Mouse (Mus musculus) intestine, postnatal 0 days (tissue): ENCODE data around the gene Fbxo24. TPM values are rescaled to one million over a fixed set of nuclear protein-coding genes. Genes with fewer than 3 reads are reported as not detected.

Experiments used
- ATAC-seq: fragments of 200-750 bp; cut with Nextera tagmentation; 2 replicates; pipeline ENCODE4 v1.8.0; 2017; ENCODE audit warnings: mild to moderate bottlenecking, moderate TSS enrichment, moderate library complexity
- H3K27ac ChIP-seq: fragments of 300-500 bp; sonication (generic); 2 replicates; pipeline ENCODE4 v1.5.1; 2014; ENCODE audit warnings: mild to moderate bottlenecking, low read depth, low read length, moderate library complexity
- H3K27me3 ChIP-seq: fragments of 300-500 bp; sonication (generic); replicated peaks from 2 replicates; pipeline ENCODE4 v1.6.1; 2014; ENCODE audit warnings: low read length, mixed read lengths; ENCODE audit not compliant: control insufficient read depth, insufficient read depth
- H3K36me3 ChIP-seq: fragments of 300-500 bp; sonication (generic); 2 replicates; pipeline ENCODE4 v1.6.1; 2014; ENCODE audit warnings: mild to moderate bottlenecking, moderate library complexity; ENCODE audit not compliant: control insufficient read depth, insufficient read depth
- H3K4me1 ChIP-seq: fragments of 300-500 bp; sonication (generic); replicated peaks from 2 replicates; pipeline ENCODE4 v1.6.1; 2014; ENCODE audit warnings: antibody characterized with exemption, low read length, mixed read lengths; ENCODE audit not compliant: control insufficient read depth, insufficient read depth
- H3K4me2 ChIP-seq: fragments of 300-500 bp; sonication (generic); replicated peaks from 2 replicates; pipeline ENCODE4 v1.6.1; 2014; ENCODE audit warnings: low read depth, mild to moderate bottlenecking, moderate library complexity
- H3K4me3 ChIP-seq: fragments of 300-500 bp; sonication (generic); 2 replicates; pipeline ENCODE4 v1.5.1; 2014; ENCODE audit warnings: low read depth, low read length
- H3K9ac ChIP-seq: fragments of 300-500 bp; sonication (generic); 2 replicates; pipeline ENCODE4 v1.6.1; 2014; ENCODE audit warnings: mild to moderate bottlenecking, low read depth, low read length
- H3K9me3 ChIP-seq: fragments of 300-500 bp; sonication (generic); 2 replicates; pipeline ENCODE4 v1.6.1; 2016; ENCODE audit warnings: mixed run types; ENCODE audit not compliant: control insufficient read depth
- CTCF ChIP-seq: sonication (generic); IDR thresholded peaks from 2 replicates; pipeline ENCODE4 v1.5.1; 2016; ENCODE audit warnings: low read depth, mild to moderate bottlenecking, control low read depth, antibody characterized with exemption, moderate library complexity
- WGBS: fragments of 180-500 bp; shearing (Covaris S2); extraction: QIAGEN DNeasy Blood & Tissue Kit; methylation state at CpG from one replicate; pipeline ENCODE4 v1.1.7; 2014; 5-methylcytosine and 5-hydroxymethylcytosine counted together
- polyA plus RNA-seq: library from polyadenylated mRNA; unstranded; fragments of >200 nt; fragmentation: Nextera tagmentation; extraction: Ambion mirVana; gene quantifications from 2 replicates; pipeline ENCODE4 v1.2.1, GENCODE M21; 2015

The Fbxo24 gene
- polyA plus RNA-seq, 1 experiment from 2014 or later, result 0.16 TPM

DNA sequence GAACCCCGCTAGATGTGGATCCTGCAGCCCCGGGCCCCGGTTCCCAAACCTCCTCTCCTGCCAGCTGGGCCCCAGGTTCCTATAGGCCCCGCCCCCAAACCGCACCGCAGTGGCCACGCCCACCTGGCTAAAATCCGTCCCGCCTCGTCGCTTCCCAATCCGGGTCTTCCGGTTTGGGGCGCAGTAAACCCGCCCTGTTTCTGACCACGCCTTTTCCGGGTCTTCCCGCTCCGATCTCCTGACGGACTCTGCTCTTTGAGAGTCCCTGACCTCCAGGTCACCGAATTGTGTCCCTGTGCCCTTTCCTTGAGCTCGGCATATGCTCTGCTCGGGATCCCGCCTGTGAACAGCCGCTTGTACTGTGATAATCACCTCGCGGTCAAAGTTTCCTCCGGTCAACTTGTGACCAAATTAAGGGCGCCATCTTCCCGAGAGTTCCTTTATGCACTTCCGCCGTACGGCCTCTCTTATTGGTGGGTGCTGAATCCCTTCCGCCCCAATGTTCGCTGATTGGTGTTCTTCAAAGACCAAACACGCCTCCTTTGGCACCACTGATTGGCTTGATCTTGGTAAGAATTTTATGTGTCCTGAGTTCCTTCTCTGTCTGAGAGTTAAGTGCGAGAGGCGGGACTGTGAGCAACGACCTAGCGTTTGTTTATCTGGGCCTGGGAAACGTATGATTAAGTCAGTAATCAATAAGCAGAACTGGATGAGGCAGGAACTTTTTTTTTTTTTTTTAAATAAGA lies 28.0 kb downstream of the Fbxo24 start, which contains the start of gene Mospd3:
TSS of gene Mospd3 (minus strand) at position 440 of the 746 bp plus-strand sequence.
- Histone ChIP-seq H3K36me3 (peaks cover 14% of the 10 kb centered on the region), H3K9me3 (no peaks in the 10 kb centered on the region), H3K4me2 (peak within 1 kb of the TSS; percentile 99), H3K27me3 (no peaks in the 10 kb centered on the region), H3K27ac (peak within 1 kb of the TSS; percentile 91), H3K4me3 (peak within 1 kb of the TSS; percentile 73), H3K9ac (peak within 1 kb of the TSS; percentile 79), H3K4me1 (0 out of 2 replicates have a peak, but pooled peaks cover 7% of the 10 kb centered on the region)
- peak; percentile 96 for ATAC-seq
- WGBS, result under 1% methylated on average over 41 of the region's 41 CpGs
- TF ChIP-seq CTCF, result no peak

DNA sequence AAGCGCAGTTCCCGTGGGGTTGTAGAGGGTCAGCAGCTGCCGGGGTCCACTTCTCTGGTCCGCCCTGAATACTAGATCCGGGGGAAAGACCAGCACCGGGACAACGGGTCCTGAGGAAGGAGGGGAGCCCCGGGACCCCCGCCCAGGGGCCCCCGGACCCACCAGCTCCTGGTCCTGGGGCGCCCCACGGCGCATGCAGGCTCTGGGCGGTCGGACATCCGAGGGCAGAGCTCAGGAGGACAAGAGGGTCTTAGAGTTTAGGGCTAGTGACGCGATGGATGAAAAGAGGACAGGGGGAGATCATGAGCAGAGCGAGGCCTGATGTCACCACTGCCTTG lies 28.6 kb downstream of the Fbxo24 start:
- peaks cover 8% of the 10 kb centered on the region for H3K36me3 ChIP-seq
- no peaks in the 10 kb centered on the region for H3K27me3 ChIP-seq
- peak overlapping the region; percentile 79 for H3K9ac ChIP-seq
- H3K4me1 ChIP-seq, result 0 out of 2 replicates have a peak, but pooled peaks cover 7% of the 10 kb centered on the region
- under 1% methylated on average over 19 of the region's 19 CpGs for WGBS
- peak overlapping the region; percentile 91 for H3K27ac ChIP-seq
- H3K4me2 ChIP-seq, result peak overlapping the region; percentile 99
- TF ChIP-seq CTCF, result no peak
- H3K9me3 ChIP-seq, result no peaks in the 10 kb centered on the region
- peak; percentile 25 for ATAC-seq
- peak overlapping the region; percentile 73 for H3K4me3 ChIP-seq

GRCm38 (mm10) chr5:137599600-137599999 lies 29.2 kb downstream of the Fbxo24 start:
- peak overlapping the region; percentile 79 for H3K9ac ChIP-seq
- H3K27ac ChIP-seq, result no peak overlapping the region
- no peaks in the 10 kb centered on the region for H3K27me3 ChIP-seq
- H3K9me3 ChIP-seq, result no peaks in the 10 kb centered on the region
- 71% methylated on average over 9 of the region's 9 CpGs for WGBS
- peak overlapping the region; percentile 73 for H3K4me3 ChIP-seq
- peaks cover 2% of the 10 kb centered on the region; the same call in 1 of the 2 replicates for H3K36me3 ChIP-seq
- 0 out of 2 replicates have a peak, but pooled peaks cover 7% of the 10 kb centered on the region for H3K4me1 ChIP-seq
- no peak for TF ChIP-seq CTCF
- peak overlapping the region; percentile 99 for H3K4me2 ChIP-seq
- ATAC-seq, result no peak

- Histone ChIP-seq H3K4me1 (0 out of 2 replicates have a peak, but pooled peaks cover 7% of the 10 kb centered on the region), H3K4me3 (no peak overlapping the region), H3K36me3 (peaks cover 2% of the 10 kb centered on the region; the same call in 1 of the 2 replicates), H3K4me2 (no peak overlapping the region), H3K27ac (no peak overlapping the region), H3K9me3 (no peaks in the 10 kb centered on the region), H3K9ac (no peak overlapping the region), H3K27me3 (no peaks in the 10 kb centered on the region)
- no peak for ATAC-seq
- WGBS, result 79% methylated on average over 2 of the region's 2 CpGs
- no peak for TF ChIP-seq CTCF
Observed at GRCm38 (mm10) chr5:137598100-137598826, 30.5 kb downstream of the Fbxo24 start.

DNA sequence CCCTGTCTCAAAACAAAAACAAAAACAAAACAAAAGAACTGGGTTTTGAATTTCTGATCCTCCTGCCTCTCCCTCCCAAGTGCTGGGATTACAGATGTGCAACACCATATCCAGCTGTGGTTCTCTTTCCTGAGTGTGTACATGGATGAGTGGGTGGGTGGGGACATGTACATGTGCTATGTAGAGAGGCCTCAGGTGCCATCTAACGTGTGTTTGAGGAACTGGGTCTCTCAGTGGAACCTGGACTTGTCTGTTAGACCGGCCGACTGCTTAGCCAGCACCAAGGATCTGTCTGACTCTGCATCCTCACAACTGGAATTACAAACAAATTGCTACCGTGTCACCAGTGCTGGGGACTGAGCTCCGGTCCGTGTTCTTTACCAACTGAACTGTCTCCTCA lies 31.2 kb downstream of the Fbxo24 start:
- no peaks in the 10 kb centered on the region for H3K27me3 ChIP-seq
- H3K9ac ChIP-seq, result no peak overlapping the region
- H3K27ac ChIP-seq, result no peak overlapping the region
- no peak overlapping the region for H3K4me2 ChIP-seq
- no peak overlapping the region for H3K4me3 ChIP-seq
- TF ChIP-seq CTCF, result no peak
- H3K9me3 ChIP-seq, result no peaks in the 10 kb centered on the region
- H3K4me1 ChIP-seq, result 0 out of 2 replicates have a peak, but pooled peaks cover 5% of the 10 kb centered on the region
- H3K36me3 ChIP-seq, result peaks cover 2% of the 10 kb centered on the region; the same call in 1 of the 2 replicates
- no peak for ATAC-seq
- 94% methylated on average over 6 of the region's 6 CpGs for WGBS

DNA sequence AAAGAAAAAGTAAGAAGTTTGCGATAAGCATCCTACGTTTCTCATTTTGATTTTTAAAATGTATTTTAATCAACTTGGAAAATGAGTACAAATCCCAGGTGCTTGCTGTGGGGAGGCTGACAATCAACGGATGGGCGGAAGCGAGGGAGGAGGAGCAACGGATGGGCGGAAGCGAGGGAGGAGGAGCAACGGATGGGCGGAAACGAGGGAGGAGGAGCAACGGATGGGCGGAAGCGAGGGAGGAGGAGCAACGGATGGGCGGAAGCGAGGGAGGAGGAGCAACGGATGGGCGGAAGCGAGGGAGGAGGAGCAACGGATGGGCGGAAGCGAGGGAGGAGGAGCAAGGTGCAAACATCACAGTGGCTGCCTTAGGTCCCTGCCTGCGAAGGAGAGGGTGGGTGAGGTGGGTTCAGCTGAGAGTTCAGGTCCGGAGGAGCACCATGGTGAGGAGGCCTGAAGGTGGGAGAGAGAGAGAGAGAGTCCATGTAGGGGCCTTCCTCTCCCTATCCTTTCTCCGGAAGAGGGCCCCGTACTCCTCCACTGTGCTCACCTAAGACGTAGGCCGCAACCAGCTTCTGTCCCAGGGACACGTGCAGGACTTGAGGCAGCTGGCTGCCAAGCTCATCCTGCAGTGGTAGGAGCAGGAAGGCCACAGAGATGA lies 32.1 kb downstream of the Fbxo24 start:
- no peak for ATAC-seq
- no peak for TF ChIP-seq CTCF
- WGBS, result 39% methylated on average over 30 of the region's 30 CpGs
- Histone ChIP-seq H3K4me2 (peak overlapping the region; percentile 45), H3K36me3 (peaks cover 2% of the 10 kb centered on the region; the same call in 1 of the 2 replicates), H3K9me3 (no peaks in the 10 kb centered on the region), H3K27ac (peak overlapping the region; percentile 41; the same call in 1 of the 2 replicates), H3K4me3 (no peak overlapping the region), H3K9ac (no peak overlapping the region), H3K4me1 (0 out of 2 replicates have a peak, but pooled peaks cover 3% of the 10 kb centered on the region), H3K27me3 (no peaks in the 10 kb centered on the region)
